Mouse (Mus musculus) bone marrow, adult 2 months (tissue): ENCODE results near the gene Mia2.

Experiments used
- CTCF ChIP-seq: fragments of 200-500 bp; IDR thresholded peaks from 2 replicates; pipeline ENCODE4 v1.5.1; 2011; ENCODE audit warnings: low read length, control low read depth; ENCODE audit not compliant: control insufficient read depth, insufficient read depth
- POLR2A ChIP-seq: fragments of 200-500 bp; IDR thresholded peaks from 2 replicates; pipeline ENCODE4 v1.6.1; 2011; ENCODE audit warnings: low read depth, mild to moderate bottlenecking, control low read depth, low read length, borderline replicate concordance; ENCODE audit not compliant: control insufficient read depth

- no peak for TF ChIP-seq CTCF
- no peak for TF ChIP-seq POLR2A
Observed at GRCm38 (mm10) chr12:59080461-59080860, 15.1 kb upstream of the Mia2 start.
